Mouse (Mus musculus): ENCODE results near the gene Rnf130.

The Rnf130 gene

DNA sequence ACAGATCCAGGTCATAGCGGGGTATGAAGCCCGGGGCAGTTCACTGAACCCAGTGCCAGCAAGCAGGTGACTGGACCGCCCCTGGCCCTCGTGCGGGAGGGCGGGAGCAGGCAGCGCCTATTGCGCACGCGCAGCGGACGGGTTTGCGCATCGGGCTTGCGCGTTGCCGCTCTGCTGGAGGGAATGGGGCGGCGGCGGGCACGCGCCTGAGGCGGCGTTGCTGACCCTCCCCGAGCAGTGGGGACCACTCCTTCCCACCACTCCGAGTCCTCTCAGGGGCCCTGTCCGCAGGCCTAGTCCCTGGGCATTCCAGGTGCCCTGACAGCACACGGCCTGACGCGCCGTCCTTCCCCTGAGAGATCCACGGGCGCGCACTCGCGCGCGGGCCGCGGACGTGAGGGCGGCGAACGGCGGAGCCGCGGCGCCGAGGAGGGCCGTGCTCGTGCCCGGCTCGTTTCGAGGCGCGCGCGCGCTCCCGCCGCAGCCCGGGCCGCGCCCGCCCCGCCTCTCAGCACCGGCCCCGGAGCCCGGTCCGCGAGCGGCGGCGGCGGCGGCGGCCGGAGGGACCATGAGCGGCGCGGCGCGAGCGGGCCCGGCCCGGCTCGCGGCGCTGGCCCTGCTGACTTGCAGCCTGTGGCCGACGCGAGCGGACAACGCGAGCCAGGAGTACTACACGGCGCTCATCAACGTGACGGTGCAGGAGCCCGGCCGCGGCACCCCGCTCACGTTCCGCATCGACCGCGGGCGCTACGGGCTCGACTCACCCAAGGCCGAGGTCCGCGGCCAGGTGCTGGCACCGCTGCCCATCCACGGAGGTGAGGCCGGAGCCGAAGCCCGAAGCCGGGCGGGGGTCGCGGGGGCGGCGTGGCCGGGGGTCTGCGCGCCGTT lies at the start of gene Rnf130:
Gene Rnf130, plus strand, starts transcription at position 514 of the 888 bp plus-strand sequence.
- DNase-seq (ENCODE audit: low read depth, low spot score), result peak; percentile 86

DNA sequence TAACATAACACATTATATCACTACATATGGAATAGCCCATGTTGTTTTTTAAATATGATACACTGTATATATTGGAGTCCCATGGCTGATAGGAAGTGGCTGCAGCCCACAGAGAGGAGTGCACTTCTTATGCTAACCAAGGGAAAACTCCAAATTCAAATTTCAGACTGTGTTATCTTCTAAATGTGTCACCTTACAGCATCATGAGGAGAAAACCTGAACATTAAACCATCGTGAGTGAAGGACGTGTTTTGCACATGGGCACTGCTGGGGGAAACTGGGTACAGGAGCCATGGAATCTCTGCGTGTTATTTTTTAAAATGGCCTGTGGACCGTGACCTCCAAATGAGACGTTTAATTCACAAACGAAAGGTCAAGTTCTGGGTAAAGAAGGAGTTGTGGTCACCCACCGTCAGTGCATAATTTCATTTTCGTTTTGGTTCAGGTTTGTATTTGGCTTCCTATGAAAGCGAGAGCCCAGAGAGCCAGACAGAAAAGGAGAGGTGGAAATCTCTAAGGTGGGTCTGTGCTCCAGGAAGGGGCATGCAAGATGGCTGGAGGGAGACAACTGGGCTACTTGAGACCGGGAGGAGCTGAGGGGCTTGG lies 47.1 kb upstream of the Rnf130 start:
- DNase-seq (ENCODE audit: low read depth, low spot score), result no peak

DNA sequence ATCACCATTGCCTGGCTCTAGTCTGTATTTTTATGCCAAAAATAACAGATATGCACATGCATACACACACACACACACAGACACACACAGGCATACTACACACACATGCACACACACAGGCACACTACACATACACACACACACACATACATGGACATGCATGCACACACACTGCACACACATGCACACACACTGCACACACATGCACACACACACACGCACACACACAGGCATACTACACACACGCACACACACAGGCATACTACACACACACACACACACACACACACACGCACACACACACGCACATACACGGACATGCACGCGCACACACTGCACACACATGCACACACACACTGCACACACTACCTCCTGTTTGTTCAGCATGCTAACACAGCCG lies 46.2 kb upstream of the Rnf130 start:
- no peak for DNase-seq (ENCODE audit: low read depth, low spot score)

DNA sequence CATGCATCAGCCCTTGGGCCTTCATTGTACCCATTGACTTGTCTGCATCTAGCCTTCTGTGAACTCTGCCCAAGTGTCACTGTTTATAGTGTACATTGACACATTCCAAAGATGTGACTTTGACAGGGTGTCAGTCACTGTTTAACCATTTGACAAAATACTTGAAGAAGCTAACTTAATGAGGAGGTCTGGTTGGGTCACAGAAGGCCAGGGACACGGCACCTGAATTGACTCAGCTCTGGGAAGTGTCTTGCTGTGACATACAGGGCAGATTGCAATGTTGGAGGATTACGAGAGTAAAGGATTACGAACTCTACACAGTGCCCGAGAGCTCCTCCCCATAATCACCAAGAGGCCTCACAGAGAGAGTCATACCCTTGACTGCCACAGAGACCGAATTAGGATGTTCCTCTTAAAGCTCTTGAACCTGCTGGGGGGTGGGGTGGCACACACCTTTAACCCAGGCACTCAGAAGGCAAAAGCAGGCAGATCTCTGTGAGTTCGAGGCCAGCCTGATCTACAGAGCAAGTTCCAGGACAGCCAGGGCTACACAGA lies 44.4 kb upstream of the Rnf130 start:
- DNase-seq (ENCODE audit: low read depth, low spot score), result peak; percentile 54

DNA sequence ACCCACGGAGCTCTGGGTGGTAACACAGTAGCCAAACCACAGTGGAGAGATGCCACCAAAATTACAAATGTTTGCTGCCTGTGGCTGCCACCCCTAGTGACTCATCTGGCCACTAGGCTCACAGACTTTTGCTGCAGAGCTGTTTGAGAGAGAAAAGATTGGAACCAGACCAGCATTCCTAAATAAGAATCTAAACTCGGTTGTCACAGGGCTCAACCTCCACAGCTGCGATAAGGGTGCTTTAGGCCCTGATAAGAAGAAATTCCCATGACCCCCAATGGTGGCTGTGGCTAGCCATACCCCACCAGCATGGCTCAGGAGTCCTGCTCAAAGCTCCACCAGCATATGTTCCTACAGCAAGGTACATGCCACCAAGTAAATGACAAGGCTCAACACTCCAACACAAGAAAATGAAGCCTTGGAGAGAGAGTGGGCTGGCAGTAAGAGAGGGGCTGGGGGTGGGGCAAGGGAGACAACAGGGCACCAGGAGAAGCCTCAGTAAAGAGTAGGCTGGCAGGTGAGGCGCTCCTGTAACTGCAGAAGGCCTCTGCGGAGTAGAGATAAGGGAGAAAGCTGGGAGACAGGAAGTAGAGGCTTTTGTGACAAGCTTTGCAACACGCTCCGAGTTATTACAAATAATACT lies 43.7 kb upstream of the Rnf130 start:
- DNase-seq (ENCODE audit: low read depth, low spot score), result no peak

DNA sequence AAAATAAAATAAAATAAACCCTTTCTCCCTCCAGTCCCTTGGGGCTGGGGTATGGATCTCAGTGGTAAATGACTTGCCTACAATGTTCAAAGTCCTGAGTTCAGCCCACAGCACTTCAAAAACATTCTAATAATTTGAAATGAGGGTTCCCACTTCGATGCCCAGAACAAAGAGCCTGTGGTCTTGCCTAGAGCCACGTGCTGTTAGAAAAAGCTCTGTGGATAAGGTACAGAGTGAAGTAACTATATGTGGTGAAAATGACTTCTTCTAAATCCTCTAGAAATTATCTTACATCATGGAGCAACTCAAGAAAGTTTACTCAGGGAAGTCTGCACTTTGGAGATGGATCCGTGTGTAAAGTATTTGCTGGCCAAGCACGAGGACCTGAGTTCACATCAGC lies 43.1 kb upstream of the Rnf130 start:
- no peak for DNase-seq (ENCODE audit: low read depth, low spot score)

DNA sequence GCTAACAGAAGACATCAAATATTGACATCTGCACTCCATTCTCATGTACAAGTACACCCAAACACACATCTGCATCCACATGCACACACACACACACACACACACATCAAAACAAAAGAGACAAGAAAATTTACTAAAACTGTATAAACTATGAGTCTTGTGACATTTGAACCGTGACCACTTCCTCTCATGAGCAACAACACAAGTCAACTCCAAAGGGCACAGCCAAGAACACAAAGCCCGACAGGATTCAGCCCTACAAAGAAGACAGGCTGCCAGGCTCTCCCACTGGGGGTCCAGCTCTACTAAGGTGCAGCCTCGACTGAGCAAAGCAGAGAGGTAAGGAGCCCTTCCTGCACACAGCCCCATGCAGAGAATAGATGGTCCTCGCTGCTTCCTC lies 42.3 kb upstream of the Rnf130 start:
- DNase-seq (ENCODE audit: low read depth, low spot score), result no peak

DNA sequence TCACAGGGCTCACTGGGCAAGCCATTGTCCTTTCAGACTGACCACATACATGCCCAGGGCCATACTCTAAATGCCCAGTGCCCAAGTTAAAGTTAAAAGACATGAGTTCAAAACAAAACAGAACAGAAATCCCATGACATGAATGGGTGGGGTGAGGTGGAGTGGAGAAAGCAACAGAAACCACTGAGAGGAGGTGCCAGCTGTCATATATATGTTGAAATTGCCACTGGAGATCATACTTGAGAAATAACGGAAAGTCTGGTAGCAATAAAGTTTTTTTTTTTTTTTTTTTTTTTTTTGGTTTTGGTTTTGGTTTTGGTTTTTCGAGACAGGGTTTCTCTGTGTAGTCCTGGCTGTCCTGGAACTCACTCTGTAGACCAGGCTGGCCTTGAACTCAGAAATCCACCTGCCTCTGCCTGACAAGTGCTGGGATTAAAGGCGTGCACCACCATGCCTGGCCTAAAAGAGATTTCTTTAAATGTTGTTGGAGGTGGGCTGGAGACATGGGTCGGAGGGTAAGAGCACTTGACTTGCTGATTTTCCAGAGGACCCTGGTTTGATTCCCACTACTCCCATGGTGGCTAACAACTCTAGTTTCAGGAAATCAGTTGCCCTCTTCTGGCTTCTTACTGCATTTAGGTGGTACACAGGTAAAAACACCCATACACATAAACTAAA lies 41.1 kb upstream of the Rnf130 start:
- no peak for DNase-seq (ENCODE audit: low read depth, low spot score)

DNA sequence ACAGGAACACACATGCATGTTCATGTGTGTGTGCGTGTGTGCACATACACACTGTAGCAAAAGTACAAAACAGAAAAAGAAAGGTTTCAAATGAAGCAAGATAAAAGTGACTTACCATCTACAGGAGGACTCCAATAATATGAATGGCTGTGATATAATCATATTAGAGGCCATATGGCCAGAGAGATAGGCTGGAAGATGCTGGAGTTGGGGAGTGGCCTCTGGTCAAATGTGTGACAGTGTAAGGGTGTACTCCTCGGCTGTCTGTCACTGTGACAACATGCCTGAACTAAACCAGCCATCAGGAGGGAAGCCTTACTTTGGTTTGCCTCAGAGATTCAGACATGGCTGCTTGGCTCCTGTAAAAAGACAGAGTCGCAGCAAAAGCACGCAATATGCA lies 40.1 kb upstream of the Rnf130 start:
- DNase-seq (ENCODE audit: low read depth, low spot score), result no peak

DNA sequence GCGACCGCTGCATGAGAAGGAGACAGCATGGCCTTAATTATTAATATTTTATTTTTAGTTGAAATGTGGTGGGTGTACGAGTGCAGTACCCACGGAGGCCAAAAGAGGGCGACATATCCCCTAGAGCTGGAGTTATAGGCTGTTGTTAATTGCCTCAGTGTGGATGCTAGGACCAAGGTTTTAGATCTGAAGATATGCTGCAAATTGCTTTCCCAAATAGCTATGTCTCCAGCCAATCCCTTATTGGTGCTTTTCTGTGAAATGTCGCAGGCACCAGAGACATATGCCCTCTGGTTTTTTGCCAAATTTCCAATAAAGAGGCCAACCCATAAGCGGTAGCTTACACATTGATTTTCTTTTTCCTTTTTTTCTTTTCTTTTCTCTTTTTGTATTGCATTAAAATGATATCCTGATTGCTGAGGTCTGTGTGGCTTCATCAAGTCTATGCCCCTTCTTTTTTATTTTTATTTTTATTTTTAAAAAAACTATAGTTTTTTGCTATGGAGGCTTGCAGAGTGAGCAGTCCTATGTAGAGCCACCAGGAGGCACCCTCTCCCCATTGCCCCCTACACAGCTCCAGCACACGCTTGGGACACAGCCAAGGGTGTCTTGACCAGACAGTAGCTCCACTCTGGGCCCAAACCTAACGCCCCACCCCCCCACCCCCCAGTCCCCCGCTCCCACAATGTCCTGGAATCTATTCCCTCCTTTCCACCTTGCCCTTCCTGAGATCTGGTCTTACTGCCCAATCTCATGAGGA lies 38.7 kb upstream of the Rnf130 start:
- DNase-seq (ENCODE audit: low read depth, low spot score), result peak; percentile 22

DNA sequence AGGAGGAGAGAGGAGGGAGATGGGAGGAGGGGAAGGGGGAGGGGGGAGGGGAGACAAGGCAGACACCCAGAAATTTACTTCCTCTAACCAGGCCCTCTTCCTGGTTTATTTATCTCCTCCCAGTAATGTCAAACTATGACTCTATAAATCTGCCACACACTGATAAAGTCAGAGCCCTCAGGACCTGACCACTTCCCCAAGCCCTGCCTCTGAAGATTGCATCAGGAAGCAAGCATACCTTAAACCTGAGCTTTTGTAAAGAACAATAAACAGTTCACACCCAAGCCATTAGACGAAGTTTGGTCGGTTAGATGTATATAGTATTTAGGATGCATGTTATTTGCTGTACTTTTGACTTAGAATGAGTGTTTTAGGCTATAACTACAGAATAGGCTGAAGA lies 30.6 kb upstream of the Rnf130 start:
- no peak for DNase-seq (ENCODE audit: low read depth, low spot score)

DNA sequence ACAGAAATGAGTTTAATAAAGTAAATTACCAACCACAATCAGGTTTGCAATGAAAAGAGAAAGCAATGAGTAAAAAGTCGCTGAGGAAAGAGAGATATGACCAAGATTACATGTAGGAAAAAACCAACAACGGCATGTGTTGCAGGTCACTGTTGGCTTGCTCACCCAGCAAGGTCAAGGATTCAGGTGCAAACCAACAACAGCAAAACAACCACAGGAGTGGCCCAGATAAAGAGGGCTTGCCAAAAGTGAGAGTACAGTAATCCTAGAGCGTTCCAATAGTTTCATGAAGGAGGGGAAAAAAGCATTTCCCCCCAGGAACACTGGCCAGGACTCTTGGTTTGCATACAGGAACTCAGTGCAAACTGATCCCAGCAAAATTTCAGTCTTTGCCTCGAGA lies 28.7 kb upstream of the Rnf130 start:
- no peak for DNase-seq (ENCODE audit: low read depth, low spot score)

DNA sequence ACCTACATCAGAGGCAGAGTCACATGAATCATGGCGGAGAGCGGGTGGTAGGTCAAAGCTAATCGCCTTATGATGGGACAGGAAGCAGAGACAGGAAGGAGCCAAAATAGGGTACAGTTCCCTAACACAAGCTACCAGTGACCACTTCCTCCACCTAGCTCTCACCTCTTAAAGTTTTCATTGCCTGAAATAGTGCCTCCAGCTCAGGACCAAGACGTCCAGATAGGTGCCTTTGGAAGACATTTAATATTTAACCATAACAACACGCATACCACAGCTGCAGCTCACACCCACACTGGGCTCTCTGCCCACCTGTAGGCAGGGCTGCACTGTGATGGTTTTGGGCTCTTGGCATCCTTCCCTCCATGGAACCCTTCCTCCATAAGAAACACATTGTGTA lies 27.8 kb upstream of the Rnf130 start:
- DNase-seq (ENCODE audit: low read depth, low spot score), result no peak

DNA sequence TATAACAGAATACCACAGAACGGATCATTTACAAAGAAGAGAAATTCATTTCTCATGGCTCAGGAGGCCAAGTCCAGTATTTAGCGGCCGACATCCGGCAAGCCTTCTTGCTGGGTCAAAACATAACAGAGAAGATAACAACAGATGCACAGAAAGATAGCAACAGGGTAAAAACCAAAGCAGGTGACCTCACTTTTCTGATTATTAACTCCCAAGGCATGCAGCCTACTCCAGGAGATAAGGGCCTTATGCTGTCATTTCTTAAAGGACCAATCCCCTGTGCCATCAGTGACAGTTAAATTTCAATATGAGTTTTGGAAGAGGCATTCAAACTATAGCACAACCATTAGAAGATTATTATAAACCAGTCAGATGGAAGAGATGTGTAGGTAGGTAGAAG lies 22.3 kb upstream of the Rnf130 start:
- DNase-seq (ENCODE audit: low read depth, low spot score), result no peak

DNA sequence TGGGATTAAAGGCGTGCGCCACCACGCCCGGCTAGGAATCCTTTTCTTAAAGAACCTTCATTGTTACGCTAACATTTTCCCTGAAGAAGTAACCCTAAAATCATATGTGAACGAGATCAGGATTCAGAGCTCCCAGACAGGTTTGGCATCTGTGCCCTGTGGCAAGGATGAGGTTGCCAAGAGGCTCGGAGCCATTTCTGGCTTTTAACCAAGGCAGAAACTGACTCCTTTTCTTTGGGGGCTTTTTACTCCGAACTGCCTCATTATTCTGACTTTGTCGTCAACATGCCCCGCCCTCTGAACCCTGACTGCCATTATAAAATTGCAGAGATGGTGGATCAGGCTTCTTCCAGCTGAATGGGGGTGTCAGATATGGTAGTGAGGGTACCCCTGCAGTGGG lies 17.4 kb upstream of the Rnf130 start:
- DNase-seq (ENCODE audit: low read depth, low spot score), result no peak

DNA sequence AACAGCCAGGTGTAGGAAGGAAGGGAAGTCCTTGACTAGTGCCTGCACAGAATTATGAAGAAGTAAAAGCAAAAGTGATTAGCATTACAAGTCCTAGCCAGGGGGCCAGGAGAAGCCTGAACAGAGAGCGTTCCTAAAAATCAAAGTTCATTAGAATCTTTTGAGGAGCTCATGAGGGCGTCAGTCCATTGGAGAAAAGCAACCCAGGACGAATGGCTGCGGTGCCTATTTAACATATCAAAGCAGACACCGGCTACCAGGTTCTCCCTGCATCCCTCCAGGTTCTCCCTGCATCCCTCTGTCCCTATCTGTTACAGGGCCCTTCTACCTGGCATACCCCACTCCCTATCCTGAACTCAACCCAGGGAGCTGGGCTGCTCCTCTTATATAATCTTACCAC lies 16.9 kb upstream of the Rnf130 start:
- DNase-seq (ENCODE audit: low read depth, low spot score), result no peak

DNA sequence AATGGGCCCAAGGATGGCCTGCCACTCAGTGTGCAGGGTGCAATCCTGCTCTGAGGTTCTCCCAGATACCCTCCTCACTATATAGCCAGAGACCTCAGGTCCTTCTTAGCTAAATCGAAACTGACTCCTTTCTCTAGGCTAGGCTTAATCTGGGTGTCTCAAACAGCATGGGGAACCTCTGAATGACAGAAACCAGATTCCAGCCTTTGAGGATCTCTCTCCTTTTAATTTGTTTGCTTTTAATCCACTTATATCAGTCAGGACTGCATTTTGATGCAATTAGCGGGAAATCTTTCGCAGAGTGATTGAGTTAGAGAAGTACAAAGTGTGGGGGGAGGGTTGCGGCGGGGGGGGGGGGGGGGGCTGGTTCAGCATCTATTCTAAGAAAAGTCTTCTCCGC lies 12.1 kb upstream of the Rnf130 start:
- no peak for DNase-seq (ENCODE audit: low read depth, low spot score)

DNA sequence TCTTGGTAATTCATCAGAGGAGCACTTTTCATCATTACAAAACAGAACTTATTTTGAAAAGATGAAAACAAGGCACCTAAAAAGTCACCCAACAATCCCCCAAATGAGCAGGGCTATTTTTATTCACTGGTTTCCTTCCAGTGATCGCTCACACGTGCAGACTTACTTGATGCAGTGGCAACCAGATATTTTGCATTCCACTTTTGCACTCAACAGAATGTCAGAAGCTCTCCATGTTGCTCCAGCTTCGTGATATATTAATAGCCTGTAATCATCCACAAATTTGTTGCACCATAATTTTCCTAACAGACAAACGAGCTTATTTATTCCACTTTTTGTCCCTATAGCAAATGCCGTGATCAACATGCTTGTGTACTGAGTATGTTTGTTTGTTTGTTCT lies 8.6 kb upstream of the Rnf130 start:
- DNase-seq (ENCODE audit: low read depth, low spot score), result no peak

DNA sequence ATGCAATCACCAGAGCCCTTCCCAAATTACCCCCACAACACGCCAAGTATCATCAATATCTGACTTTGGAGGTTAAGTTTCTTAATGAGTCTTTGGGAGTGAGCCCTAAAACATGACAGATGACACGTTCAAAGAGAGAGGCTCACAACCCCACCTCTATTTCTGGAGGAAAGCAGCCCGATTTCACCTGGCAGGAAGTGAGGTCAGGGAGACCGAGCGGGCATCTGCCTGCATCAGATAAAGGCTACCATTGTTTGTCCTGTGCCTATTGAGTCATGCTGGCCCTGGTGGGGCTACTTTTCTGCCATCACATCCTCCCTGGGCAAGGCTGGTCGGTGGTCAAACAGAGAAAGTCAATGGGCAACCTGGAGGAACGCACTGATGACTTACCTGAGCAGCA lies 7.6 kb upstream of the Rnf130 start:
- DNase-seq (ENCODE audit: low read depth, low spot score), result no peak

DNA sequence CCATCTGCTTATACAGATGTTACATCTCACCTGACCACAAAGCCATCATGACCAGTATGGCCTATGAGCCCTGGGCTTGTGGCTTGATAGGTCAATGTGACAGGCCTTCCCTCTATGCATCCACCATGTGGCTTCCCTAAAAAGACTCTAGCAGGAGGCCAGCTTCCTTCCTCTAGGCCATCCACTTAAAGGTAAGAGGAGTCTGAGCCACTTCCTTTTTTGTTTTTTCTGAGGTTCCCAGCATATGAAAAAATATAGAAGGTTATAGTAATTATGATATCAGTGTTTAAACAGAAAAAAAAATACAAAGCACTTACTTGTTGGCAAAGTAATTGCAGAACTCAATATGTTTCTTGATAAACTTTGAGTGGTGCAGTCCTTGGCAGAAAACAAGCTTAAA lies 6.3 kb upstream of the Rnf130 start:
- DNase-seq (ENCODE audit: low read depth, low spot score), result no peak

DNA sequence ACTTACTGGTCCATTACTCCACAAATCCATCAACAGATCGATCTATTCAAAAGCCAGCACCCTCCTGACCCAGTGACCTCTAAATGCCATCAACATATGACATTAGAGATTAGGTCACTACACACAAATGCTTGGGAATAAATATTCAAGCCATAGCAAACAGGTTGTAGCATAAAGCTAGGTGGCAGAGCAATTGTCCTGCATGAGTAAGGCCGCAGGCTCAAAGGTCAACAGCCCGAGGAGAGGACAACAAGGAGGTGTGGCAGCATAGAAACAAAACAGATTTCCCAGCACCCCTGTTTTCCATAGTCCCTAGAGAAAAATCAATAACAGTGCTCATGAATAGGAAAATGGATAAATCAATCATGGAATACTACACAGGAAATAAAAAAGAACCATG lies 3.1 kb upstream of the Rnf130 start:
- no peak for DNase-seq (ENCODE audit: low read depth, low spot score)

Data from retina, adult 2 months (tissue).